Mouse (Mus musculus): ENCODE results near the gene Myl10.
A peak's percentile ranks its signal among the peaks of the same experiment; 100 is the strongest.
"Not testable (repeated sequence)": the region's sequence is repeated elsewhere in the genome, so short reads cannot be mapped to it uniquely, and the experiment has no call there.

Gene Myl10

GRCm38 (mm10) chr5:136706803-136707202 is 13.9 kb downstream of the Myl10 start:
- DNase-seq = peak; percentile 88

- DNase-seq = no peak
Measured at GRCm38 (mm10) chr5:136708116-136708515, 15.2 kb downstream of the Myl10 start.

- no peak for DNase-seq
Measured at GRCm38 (mm10) chr5:136710742-136711141, 17.8 kb downstream of the Myl10 start.

GRCm38 (mm10) chr5:136714232-136714875 is 21.4 kb downstream of the Myl10 start:
- peak; percentile 34 for DNase-seq

GRCm38 (mm10) chr5:136714879-136715278 is 21.9 kb downstream of the Myl10 start:
- DNase-seq = peak; percentile 74

- no peak for DNase-seq
Measured at GRCm38 (mm10) chr5:136716696-136717572, 24.0 kb downstream of the Myl10 start.

- no peak for DNase-seq
Measured at GRCm38 (mm10) chr5:136717573-136717854, 24.6 kb downstream of the Myl10 start.

GRCm38 (mm10) chr5:136718656-136719055 is 25.7 kb downstream of the Myl10 start:
- no peak for DNase-seq

GRCm38 (mm10) chr5:136721596-136721995 is 28.6 kb downstream of the Myl10 start:
- DNase-seq = no peak

GRCm38 (mm10) chr5:136726271-136726670 is 33.3 kb downstream of the Myl10 start:
- not testable (repeated sequence) for DNase-seq

- no peak for DNase-seq
Measured at GRCm38 (mm10) chr5:136738918-136739317, 46.0 kb downstream of the Myl10 start.

- DNase-seq = no peak
Measured at GRCm38 (mm10) chr5:136746596-136746995, 53.6 kb downstream of the Myl10 start.
